Mouse (Mus musculus): ENCODE measurements around the gene Nol4l. TPM values are rescaled to one million over a fixed set of nuclear protein-coding genes. Genes with fewer than 3 reads are reported as not detected.

Gene Nol4l
- polyA plus RNA-seq, 1 experiment = 24.3 TPM

DNA sequence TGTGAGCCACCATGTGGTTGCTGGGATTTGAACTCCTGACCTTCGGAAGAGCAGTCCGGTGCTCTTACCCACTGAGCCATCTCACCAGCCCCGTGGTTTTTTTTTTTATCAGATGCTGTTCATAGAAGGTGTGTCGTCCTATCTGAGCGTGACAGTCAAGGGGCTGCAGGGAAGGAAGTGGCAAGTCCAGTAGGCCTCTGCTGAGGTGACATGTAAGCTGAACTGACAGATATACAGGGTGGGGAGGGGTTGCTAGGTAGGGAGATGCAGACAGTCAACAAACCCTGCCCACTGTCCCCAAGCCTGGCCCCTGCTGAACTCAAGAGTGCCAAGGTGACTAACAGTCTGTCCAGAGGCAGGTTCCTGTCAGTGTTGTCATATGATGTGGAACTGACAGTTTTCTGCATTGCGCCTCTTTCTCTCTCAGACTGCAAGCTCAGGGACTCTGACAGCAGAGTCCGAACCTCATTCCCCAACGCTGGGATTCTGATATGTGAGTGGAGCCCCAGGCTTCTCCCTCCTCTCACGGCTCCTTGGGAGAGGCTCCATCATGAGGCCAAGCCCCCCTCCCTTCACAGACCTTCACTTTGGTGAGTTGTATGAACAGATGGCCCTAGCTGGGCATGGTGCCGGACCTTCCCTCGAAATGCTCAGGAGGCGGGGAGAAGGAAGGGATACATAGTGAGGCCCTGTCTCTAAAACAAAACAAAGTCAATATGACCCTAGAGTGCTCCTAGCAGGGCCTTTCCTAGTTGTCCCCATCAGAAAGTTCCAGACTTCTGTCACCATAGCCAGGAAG lies 75.6 kb downstream of the Nol4l start:
- TF ChIP-seq CTCF (IDR thresholded peaks at IDR 0.05; ENCODE audit: borderline replicate concordance, insufficient read depth, low read depth, low read length) = no peak
- TF ChIP-seq POLR2A (IDR thresholded peaks at IDR 0.05; ENCODE audit: borderline replicate concordance, insufficient read depth, low read length) = no peak
- Histone ChIP-seq H3K4me1 (ENCODE audit: control insufficient read depth, insufficient read depth, low read length) (peaks cover 26% of the 10 kb centered on the region), H3K27me3 (ENCODE audit: control insufficient read depth, insufficient read depth, low read length) (no peaks in the 10 kb centered on the region), H3K4me3 (replicated peaks; ENCODE audit: insufficient read depth, low read depth, low read length) (no peak overlapping the region), H3K27ac (ENCODE audit: insufficient read depth, low read length) (no peak overlapping the region)
- 29% methylated on average over 12 of the region's 12 CpGs for WGBS
- DNase-seq = peak; percentile 78 to 86

DNA sequence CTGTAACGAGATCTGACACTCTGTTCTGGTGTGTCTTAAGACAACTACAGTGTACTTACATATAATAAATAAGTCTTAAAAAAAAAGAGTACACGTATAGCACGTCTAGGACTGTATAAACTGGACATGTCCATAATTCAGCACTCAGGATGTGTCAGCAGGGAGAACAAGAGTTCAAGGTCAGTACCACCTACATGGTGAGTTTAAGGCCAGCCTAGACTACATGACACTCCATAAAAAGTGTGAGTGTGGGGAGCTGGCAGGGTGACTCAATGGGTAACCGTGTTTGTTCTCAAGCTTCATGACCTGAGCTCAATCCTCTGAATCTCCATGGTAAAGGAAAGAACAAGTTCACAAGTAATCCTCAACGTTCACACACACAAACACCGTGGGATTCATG lies 81.3 kb downstream of the Nol4l start:
- no peak for DNase-seq
- Histone ChIP-seq H3K27me3 (ENCODE audit: control insufficient read depth, insufficient read depth, low read length) (no peaks in the 10 kb centered on the region), H3K4me1 (ENCODE audit: control insufficient read depth, insufficient read depth, low read length) (peaks cover 10% of the 10 kb centered on the region; the same call in 1 of the 2 replicates), H3K27ac (ENCODE audit: insufficient read depth, low read length) (no peak overlapping the region), H3K4me3 (replicated peaks; ENCODE audit: insufficient read depth, low read depth, low read length) (no peak overlapping the region)
- TF ChIP-seq POLR2A (IDR thresholded peaks at IDR 0.05; ENCODE audit: borderline replicate concordance, insufficient read depth, low read length) = no peak
- TF ChIP-seq CTCF (IDR thresholded peaks at IDR 0.05; ENCODE audit: borderline replicate concordance, insufficient read depth, low read depth, low read length) = no peak
- WGBS = 91% methylated on average over 6 of the region's 6 CpGs

- Histone ChIP-seq H3K27ac (ENCODE audit: insufficient read depth, low read length) (no peak overlapping the region), H3K4me1 (ENCODE audit: control insufficient read depth, insufficient read depth, low read length) (peaks cover 10% of the 10 kb centered on the region; the same call in 1 of the 2 replicates), H3K4me3 (replicated peaks; ENCODE audit: insufficient read depth, low read depth, low read length) (no peak overlapping the region), H3K27me3 (ENCODE audit: control insufficient read depth, insufficient read depth, low read length) (no peaks in the 10 kb centered on the region)
- WGBS = 75% methylated on average over 3 of the region's 3 CpGs
- no peak for TF ChIP-seq POLR2A (IDR thresholded peaks at IDR 0.05; ENCODE audit: borderline replicate concordance, insufficient read depth, low read length)
- no peak for TF ChIP-seq CTCF (IDR thresholded peaks at IDR 0.05; ENCODE audit: borderline replicate concordance, insufficient read depth, low read depth, low read length)
- no peak for DNase-seq
These were observed 82.1 kb downstream of the Nol4l start for GRCm38 (mm10) chr2:153447719-153448118.

- Histone ChIP-seq H3K27me3 (ENCODE audit: control insufficient read depth, insufficient read depth, low read length) (no peaks in the 10 kb centered on the region), H3K4me1 (ENCODE audit: control insufficient read depth, insufficient read depth, low read length) (peaks cover 10% of the 10 kb centered on the region; the same call in 1 of the 2 replicates), H3K4me3 (replicated peaks; ENCODE audit: insufficient read depth, low read depth, low read length) (no peak overlapping the region), H3K27ac (ENCODE audit: insufficient read depth, low read length) (no peak overlapping the region)
- no peak for TF ChIP-seq CTCF (IDR thresholded peaks at IDR 0.05; ENCODE audit: borderline replicate concordance, insufficient read depth, low read depth, low read length)
- WGBS = 44% methylated on average over 4 of the region's 4 CpGs
- no peak for DNase-seq
These were observed 83.3 kb downstream of the Nol4l start for GRCm38 (mm10) chr2:153446476-153446875.

DNA sequence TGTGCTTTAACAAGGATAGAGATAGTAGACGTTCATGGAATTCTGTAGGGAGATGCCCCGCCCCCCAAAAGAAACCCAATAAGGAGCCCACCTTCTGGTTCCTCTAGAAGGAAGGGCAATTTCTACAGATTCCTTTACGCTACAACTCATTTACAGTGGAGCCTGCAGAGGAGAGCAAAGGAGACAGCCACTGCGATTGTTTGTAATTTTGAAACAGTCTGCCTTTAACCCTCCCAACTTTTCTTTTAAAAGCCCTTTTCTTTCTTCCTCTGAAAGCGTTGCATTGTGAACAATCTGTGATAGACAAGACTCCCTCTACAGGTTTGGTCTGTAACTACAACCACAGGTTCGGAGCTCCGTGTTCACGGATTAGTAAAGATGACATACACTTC lies 83.8 kb downstream of the Nol4l start:
- WGBS = under 1% methylated on average over 8 of the region's 8 CpGs
- H3K4me3 ChIP-seq (replicated peaks; ENCODE audit: insufficient read depth, low read depth, low read length) = no peak overlapping the region

DNA sequence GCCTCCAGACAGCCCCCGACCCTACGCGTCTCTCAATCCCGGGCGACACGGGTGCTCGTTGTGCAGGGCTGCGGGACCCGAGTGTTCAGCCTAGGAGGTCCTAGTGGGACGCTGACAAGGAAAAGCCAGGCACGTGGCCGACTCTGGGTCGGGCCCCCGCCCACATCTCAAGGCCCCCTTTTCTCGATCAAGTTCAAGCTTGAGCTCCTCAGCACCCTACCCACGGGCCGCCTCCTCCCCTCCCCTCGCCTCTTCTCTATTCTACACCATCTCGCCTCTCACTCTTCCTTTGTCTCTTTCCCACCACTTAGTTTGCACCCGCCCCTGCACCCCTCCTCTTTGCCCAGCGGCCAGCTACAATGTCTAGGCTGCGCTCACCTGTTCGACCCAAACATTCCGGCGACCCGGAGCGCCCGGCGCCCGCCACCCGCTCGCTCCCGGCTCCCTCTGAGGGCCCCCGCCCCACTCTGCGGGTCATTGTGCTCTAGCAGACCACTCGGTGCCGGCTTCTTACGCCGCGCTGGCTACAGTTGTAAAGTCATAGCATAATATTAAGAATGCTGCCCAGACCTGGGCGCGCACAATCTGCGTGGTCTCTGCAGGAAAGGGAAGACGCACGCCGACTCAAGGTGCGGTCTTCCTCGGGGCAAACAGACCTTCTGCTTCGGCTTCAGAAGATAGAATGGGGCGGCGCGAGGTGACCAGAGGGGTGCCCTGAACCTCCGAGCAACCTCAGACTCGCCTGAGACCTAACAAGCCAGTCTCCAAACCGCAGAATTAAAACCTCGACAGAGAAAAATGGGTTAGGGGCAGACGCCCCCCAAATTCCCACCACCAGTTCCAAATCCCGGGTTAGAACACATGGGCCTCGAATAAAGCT lies 84.4 kb downstream of the Nol4l start:
- Histone ChIP-seq H3K27ac (ENCODE audit: insufficient read depth, low read length) (no peak overlapping the region), H3K4me1 (ENCODE audit: control insufficient read depth, insufficient read depth, low read length) (peaks cover 9% of the 10 kb centered on the region; the same call in 1 of the 2 replicates), H3K4me3 (replicated peaks; ENCODE audit: insufficient read depth, low read depth, low read length) (peak overlapping the region; percentile 51), H3K27me3 (ENCODE audit: control insufficient read depth, insufficient read depth, low read length) (no peaks in the 10 kb centered on the region)
- no peak for DNase-seq
- TF ChIP-seq POLR2A (IDR thresholded peaks at IDR 0.05; ENCODE audit: borderline replicate concordance, insufficient read depth, low read length) (no peak), CTCF (IDR thresholded peaks at IDR 0.05; ENCODE audit: borderline replicate concordance, insufficient read depth, low read depth, low read length) (no peak)
- WGBS = under 1% methylated on average over 59 of the region's 59 CpGs

More for the DNA sequence above, 83.8 kb downstream of the Nol4l start:
- Histone ChIP-seq H3K27ac (ENCODE audit: insufficient read depth, low read length) (no peak overlapping the region), H3K4me1 (ENCODE audit: control insufficient read depth, insufficient read depth, low read length) (peaks cover 10% of the 10 kb centered on the region; the same call in 1 of the 2 replicates), H3K27me3 (ENCODE audit: control insufficient read depth, insufficient read depth, low read length) (no peaks in the 10 kb centered on the region)
- peak; percentile 49 to 65 for DNase-seq
- TF ChIP-seq POLR2A (IDR thresholded peaks at IDR 0.05; ENCODE audit: borderline replicate concordance, insufficient read depth, low read length) (no peak), CTCF (IDR thresholded peaks at IDR 0.05; ENCODE audit: borderline replicate concordance, insufficient read depth, low read depth, low read length) (peak; percentile 31; the same call in 1 of the 2 replicates)

- Histone ChIP-seq H3K4me1 (ENCODE audit: control insufficient read depth, insufficient read depth, low read length) (peaks cover 4% of the 10 kb centered on the region; the same call in 1 of the 2 replicates), H3K4me3 (replicated peaks; ENCODE audit: insufficient read depth, low read depth, low read length) (peak overlapping the region; percentile 54), H3K27me3 (ENCODE audit: control insufficient read depth, insufficient read depth, low read length) (no peaks in the 10 kb centered on the region), H3K27ac (ENCODE audit: insufficient read depth, low read length) (no peak overlapping the region)
- TF ChIP-seq CTCF (IDR thresholded peaks at IDR 0.05; ENCODE audit: borderline replicate concordance, insufficient read depth, low read depth, low read length) = no peak
- TF ChIP-seq POLR2A (IDR thresholded peaks at IDR 0.05; ENCODE audit: borderline replicate concordance, insufficient read depth, low read length) = no peak
- WGBS = 1% methylated on average over 47 of the region's 64 CpGs
- DNase-seq = peak; percentile 38 to 50
These were observed 85.3 kb downstream of the Nol4l start for GRCm38 (mm10) chr2:153444254-153445136.

Data from cerebellum, adult 2 months (tissue).